Mouse (Mus musculus) adrenal gland, postnatal 36 days (tissue): ENCODE data around the gene Wnt10a. TPM values are rescaled to one million over a fixed set of nuclear protein-coding genes. Genes with fewer than 3 reads are reported as not detected.

Experiments used
- DNase-seq, 2 experiments: peaks; one replicate each; pipeline ENCODE4 v3.0.0; 2021; ENCODE audit warnings: mixed read lengths in 1 of 2
- long read RNA-seq, 2 experiments: library from polyadenylated mRNA; stranded (forward); transcript quantifications; one replicate each; pipeline ENCODE4 v2.0.0; 2021; ENCODE audit warnings: borderline sequencing depth in 2 of 2
- total RNA-seq, 2 experiments: library from RNA; stranded (reverse); gene quantifications; 2 replicates each; pipeline ENCODE4 v1.2.3; 2021

Gene Wnt10a
- under 1 TPM; 0.36 to 0.43 TPM for total RNA-seq
- long read RNA-seq, experiment 1, result 0 reads
- long read RNA-seq, experiment 2, result 0 reads

DNA sequence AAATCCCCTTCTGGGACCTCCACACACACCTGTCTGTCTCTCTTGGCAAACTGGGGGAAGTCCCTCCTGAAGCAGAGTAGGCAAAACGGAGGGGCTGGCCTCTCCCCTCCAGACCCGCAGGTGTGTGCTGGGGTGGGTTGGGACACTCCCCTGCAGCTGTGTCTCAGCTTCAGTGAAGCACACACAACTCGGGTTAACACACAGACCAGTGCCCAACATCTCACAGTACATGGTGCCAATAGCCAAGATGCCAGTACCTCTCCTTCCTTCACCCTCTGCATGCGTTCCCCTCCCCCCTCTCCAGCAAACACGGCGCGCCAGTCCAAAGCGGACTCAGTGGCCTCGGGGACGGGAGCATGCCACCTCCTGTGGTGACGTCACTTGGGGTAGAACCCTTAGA, at the start of gene Wnt10a:
Wnt10a (plus strand) TSS at position 268 of the 400 bp plus-strand sequence.
- DNase-seq, result no peak

DNA sequence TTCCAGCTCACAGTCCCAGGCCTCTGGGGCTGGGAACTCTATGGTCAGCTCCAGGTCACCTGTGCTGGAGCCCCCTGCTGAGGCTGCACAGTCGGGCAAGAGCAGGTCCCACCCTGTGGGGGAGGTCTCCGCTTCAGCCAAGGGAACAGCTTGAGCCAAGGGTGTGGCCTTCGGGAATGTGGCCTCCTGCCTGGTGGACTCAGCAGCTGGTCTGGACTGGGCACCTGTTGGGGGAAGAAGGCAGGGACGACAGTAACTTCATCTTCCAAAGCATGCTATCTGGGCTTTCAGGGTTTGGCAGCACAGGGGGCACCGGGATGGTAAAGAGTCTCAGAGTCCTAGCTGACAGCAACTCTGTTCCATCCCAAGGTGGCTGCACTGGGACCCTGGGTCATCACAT, 44.0 kb upstream of the Wnt10a start:
- no peak for DNase-seq

DNA sequence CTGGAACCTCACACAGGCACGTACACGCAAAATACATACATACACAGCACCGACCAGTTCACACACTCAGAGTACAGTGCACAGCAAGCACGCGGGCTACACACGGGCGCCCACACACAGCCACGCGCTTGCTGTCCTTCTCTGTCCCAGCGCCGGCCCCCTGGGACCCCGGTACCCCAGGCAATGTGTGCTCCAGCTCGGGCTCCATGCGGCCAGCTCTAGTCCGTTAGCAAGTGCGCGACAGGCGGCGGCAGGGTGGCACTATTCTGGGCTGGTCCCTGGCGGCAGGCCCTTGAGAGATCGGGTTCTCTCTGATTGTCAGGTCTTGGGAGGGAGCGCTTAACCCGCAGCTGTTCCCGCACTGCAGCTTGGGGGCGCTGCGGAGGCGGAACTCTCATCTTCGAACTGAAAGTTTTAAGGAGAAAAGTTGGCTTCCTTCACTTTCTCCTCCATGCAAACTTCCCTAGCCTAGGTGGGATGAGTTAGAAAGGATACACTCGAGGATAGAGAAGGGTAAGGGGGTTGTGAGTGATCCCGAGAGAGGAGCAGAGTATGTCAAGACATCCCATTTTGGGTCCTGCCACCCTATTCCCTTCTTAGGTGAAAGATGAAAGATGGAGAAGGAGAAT, 42.6 kb upstream of the Wnt10a start, which contains the start of gene Prkag3:
Prkag3 (minus strand) TSS at position 579 of the 629 bp plus-strand sequence.
- peak; percentile 74 to 79 for DNase-seq

DNA sequence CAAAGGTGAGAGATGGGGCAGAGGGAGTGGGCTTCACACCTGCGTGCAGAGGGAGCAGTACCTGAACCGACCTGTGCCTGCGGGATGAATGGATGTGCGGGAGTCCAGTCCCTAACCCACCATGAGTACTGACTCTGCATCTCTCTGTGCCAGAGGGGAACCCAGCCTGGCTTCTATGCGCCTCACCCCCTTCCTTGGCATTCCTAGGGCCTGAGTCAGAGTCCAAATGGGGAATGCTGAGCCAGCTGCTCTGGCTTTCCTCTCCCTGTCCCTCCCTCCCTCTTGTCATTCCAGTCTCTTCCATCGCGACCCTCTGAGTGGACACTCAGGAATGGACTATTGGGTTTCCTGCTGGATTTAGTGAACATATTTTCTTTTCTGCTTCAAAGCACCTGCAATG, 42.0 kb upstream of the Wnt10a start:
- DNase-seq, result peak; percentile 64 to 71

DNA sequence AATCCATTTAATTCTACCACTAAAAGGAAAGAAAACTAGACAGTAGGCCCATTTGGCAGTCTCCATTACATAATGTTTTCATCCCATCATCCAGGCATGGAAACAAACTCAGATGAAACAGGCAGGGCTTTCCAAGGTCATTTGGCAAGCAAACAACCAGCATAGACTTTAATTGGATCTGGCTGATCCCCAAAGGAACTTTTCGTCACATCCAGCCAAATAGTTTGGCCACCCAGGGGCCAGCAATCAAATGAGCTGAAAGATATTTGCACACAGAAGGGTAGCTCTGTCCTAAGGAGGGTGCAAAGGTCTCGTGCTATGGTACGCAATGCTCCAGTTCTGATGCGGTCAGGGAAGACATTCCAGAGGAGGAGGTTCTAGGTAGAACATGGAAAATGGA, 40.6 kb upstream of the Wnt10a start:
- no peak for DNase-seq

DNA sequence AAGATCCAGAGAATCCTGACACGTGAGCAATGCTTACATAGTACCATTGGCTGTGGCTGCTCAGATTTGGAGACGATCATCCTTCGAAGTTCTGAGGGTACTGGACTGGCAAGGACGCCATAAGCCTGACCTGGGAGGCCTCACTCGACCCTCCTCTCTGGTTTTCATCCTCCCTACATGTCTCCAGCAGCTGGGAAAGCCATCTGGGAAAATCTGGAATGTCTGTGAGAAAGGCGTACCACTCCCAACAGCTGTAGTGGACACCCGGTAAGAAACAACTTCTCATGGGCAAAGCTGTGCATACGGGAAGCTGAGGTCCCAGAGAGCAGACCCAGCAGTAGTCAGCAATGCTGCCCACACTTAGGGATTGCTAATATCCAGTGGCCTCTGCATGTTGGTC, 39.2 kb upstream of the Wnt10a start:
- no peak for DNase-seq

DNA sequence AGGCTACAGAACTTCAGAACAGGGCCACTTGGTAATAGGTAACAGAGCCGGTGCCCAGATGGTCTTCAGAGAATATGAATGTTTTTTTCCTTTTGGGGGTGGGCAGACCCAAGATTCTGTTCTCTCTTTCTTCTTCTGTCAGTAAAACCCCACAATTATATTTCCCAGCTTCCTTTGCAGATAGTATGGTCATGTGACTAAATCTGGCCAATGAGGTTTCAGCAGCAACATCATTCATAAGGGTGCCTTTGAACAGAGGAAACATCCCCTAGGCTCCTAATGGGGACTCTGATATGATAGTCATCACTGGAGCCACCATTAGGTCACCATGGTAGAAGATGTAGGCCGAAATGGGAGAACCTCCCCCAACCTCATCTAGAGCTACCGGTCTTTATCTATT, 38.5 kb upstream of the Wnt10a start:
- no peak for DNase-seq

DNA sequence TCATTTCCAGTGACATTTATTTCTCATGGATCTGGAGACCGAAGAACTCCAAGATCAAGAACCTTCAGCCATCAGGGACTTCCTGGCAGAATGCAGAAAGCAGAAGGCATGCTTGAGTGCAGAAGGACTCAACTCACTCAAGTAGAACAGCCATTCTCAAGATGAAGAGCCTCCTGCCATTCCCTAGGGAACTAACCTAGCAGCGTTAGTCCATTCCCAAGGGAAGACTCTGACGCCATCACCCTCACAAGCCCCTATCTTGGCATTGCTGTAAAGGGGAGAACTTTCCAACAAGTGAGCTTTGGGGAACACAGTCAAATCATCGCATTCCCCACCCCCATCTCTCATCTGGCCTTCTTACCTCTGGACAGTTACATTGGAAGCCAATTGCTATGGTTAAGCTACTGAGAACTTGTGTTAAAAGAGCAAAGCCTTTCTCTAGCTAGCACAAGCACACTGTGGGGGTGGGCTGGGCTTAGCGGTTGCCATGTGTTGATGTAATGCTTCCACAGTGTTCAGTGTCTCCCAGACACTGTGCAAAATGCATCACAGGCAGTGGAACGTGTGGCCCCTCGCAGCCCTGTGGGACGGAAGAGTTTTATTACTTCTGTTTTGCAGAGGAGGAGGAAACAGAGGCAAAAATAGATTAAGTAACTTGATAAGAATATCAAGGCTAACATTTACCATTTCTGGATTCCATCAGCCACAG, 37.9 kb upstream of the Wnt10a start:
- DNase-seq, result no peak

DNA sequence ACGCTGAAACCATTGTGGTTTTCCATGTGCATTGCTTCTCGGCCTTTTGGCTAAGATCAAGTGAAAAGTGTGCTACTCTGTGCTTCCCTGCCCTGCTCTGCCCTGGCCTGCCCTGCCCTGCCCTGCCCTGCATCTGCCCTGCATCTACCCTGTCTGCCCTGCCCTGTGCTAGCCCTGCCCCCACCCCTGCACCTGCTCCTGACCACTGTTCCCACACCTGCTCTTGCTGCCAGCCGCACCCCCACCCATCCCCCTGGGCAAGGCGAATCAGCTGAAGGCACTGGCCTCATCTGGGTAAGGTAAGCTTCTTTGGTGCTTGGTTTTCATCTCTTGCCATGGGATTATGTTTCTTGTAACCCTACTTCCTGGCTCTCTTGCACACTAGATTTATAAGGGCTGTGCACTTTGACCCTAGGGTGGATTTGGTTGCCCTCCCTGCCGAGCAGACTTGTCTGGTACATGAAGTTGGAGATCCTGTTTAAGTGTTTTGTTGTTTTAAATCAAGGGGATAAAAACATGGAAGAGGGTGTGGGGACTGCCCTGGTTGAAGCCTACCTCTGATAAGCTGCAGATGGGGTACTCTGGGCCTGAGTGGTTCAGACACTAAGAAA, 37.0 kb upstream of the Wnt10a start:
- DNase-seq, result no peak

DNA sequence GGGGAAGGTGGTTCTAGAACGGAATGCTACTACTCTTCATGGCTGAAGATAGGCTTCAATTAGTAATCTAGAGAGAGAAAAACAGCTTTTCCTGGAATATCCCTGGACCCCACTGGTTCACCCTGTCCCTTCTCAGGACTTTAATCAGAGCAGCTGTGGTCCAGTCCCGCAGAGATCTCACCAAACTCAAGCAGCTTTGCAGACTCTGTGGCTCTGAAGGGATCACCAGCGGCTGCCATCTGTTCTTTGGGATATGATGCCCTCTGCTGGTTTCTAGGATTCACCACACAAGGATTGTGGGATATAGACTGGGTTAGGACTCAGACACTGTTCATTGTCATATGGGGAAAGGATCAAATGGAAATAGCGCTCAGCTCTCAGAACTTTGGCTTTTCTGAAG, 31.5 kb upstream of the Wnt10a start:
- peak; percentile 27 to 59 for DNase-seq

DNA sequence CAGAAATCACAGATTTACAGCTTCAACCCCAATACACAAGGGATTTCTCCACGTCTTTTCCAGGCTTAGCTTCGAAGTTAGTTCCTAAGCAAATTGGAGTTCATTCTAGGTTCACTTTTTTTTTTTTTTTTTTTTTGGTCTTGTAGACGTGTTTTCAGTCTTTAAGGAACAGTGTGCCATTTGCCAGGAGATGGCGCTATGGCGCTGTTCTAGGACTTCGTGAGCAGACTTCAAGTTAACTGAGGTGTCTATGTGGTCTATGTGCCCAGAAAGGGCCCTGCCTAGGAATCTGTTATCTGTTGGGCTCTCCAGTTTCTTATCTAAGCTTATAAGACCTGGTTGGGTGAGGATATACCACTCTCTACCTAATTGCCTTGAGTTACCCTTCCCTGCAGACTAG, 28.2 kb upstream of the Wnt10a start:
- DNase-seq, result peak; percentile 81

DNA sequence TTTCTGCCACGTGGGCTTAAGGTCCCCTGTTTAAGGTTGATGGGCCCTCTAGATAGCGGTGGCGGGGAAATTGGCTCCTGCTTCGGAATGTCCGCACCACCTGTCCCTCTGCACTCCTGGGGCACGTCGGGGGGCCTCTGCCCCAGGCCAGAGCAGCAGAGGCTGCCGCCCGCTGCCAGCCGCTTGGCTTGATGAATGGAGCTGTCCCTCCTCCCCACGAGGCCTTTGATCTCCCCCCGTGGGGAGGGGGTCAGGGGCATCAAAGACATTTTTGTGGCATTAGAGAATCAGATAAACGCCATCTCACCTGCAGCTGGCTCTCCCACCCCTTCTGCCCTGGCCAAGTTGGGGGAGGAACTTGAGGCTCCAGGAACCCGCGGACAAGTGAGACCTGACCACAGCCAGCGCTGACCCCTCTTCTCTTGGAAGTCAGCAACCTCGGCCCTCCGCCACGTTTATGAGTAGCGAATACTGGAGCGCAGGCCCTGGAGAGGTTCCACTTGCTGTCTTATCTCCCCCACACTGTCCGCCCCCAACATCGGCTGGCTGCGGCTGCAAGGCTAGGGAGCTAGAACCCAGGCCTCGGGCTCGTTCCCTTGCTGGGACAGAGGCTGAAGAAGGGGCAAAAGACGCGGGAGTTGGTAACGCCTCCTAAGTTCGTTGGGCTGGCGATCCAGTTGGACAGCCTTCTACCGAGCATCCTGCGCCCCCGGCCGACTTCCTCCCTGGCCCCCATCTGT, 20.4 kb upstream of the Wnt10a start:
- DNase-seq, result no peak

DNA sequence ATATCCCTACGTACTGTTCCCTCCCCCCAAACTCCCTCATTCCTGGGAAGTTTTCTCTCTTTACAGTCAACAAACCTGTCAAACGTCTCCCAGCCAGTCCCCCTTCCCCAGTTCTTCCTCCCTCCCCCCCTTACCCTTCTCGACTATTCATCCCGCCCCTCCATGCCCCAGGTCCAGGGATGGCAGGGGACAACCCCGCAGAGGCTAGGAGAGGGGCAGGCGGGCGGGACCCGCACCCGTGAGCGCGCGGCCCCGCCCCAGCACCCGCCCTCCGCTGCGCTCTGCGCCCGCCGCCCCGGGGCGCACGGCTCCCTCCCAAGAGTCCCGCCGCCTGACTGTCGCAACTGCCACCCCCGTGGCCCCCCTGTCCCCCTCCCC, 19.9 kb upstream of the Wnt10a start:
- no peak for DNase-seq

DNA sequence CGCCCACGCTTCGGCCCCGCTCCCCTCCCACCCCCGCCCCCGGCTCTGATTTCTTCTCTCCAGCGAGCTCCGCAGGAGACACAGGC, 19.6 kb upstream of the Wnt10a start, which contains the start of gene Wnt6:
Wnt6 (plus strand) TSS at position 48 of the 86 bp plus-strand sequence.
- no peak for DNase-seq

DNA sequence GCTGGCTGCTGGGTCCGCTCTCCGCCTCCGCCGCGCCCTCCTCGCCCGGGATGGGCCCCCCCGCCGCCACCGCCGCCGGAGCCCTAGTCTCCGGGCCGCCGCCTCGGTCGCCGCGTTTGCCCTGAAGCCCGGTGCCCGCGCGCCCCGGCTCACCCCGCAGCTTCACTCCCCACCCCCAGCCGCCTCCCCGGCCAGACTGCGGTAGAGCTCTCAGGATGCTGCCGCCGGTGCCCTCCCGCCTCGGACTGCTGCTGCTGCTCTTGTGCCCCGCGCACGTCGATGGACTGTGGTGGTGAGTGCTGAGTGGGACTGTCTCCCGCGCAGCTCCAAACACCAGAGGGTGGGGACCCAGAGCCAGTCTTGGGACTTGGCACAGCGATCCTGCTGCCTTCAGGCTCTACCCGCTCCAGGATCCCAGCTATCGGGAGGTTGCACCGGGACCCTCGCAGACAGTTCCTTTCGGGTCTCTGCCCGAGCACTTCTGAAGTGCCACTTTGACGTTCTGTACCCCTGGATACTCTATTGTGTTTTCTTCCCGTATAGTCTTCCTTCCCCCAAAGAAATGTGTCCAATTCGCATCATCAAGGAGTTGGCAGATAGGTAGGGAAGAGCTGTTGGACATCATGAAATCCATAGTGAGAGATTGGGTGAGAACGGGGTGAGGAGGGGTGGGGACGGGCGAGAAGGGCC, 19.2 kb upstream of the Wnt10a start:
- peak; percentile 54 to 58 for DNase-seq

DNA sequence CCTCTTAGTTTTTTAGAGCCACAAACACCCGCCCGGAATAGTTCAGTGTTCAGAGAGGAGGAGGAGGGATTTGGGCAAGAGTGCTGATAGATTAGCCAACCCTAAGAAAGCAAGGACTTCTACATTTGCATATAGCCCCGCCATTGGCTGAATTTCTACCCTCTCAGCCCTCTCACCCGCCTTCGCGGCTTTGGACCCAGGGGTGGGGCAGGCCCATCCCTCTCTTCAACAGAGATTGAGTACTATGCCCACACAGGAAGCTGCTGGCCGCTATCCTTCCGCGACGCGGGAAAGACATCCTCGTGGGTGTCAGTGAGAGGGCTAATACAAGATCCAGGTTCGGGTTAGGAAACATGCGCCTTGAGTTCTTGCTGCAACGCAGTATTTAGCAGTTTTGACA, 18.2 kb upstream of the Wnt10a start:
- peak; percentile 89 to 90 for DNase-seq

DNA sequence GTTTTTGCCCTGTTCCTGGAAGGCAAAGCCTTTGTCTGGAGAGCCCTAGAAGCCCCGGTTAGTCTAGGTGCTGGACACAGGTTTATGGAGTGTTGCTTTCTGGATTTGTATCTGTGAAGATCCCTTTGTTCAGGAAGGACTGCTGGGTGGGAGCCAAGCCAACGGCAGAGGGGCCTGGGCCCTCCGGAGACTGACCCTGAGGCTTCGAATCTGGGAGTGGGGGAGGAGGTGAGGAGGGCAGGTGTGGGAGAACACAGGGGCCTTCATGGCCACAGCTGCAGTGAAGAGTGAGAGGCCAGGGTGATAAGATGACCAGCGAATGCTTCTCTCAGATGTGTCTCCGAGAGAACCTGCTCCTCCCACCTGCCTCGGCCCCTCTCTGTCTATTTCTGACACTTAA, 17.3 kb upstream of the Wnt10a start:
- DNase-seq, result no peak

DNA sequence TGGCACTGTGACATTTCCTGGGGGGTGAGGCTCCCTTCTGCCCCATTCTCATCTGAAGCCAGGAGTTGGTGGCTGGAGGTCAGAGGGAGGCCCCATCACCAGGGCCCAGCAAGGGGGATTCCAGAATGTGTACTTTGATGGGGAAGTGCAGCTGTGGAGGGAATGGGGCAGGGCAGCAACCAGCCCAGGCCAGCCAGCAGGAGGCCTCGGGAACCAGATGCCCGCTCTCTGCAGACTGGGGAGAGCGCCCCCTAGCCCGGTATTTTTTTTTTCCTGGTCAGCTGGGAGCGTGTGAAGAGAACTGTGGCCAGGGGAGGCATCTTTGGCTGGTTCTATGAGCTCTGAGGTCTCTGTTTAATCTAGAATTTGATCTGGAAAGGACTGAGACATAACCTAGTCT, 15.5 kb upstream of the Wnt10a start:
- peak in 1 of 2 experiments; percentile 21 for DNase-seq

DNA sequence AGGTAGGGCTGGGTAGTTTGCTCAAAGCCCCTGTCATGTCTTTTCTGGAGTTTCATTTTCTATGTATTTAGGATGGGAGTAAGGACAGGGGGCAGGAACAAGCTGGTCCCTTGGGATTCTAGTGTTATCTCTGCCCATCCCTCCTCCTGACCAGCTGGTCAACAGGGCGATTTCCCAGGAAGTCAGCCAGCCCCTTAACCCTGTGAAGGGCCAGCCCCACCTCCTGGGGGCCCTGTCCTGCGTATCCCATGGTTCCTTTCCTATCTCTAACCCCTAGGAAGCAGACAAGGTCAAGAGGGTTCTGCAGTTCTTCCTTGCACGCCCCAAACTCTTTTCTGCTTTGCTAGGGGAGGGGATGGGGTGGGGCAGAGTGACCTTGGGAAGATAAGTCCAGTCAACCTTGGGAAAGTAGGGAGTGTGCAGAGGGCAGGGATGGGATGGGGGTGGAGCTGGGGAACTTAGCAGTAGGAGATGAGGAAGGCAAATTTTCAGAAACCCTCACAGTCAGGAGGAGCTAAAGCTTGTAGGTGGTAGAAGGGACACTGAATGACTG, 12.3 kb upstream of the Wnt10a start:
- DNase-seq, result no peak

DNA sequence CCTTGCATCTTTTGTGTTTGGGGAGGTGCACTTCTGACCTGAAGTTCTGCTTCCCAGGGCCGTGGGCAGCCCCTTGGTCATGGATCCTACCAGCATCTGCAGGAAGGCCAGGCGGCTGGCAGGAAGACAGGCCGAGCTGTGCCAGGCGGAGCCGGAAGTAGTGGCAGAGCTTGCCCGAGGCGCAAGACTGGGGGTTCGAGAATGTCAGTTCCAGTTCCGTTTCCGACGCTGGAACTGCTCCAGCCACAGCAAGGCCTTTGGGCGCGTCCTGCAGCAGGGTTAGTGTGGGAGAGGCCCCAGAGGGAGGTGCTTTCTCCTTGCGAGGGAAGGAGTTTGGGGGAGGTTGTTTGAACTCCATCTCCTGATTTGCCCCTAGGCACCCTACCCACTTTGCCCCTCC, 9.3 kb upstream of the Wnt10a start:
- no peak for DNase-seq

DNA sequence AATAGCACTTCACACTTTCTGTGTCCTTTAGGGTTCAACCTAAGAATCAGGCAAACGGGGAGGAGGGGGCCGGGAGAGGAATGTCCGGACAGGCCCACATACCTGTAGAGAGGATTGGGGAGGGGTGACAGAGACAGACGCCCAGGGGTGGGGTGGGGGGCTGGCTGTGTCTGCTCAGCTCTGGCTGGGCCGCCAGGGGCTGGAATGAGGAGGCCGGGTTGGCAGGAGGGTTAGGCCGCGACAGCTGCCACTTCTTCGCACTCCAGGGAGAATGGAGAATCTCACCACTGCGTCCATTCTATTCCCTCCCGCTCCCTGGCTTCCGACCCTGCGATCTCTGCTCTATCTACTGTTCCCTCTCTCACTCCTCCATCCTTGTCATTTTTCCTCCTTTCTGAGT, 7.8 kb upstream of the Wnt10a start:
- no peak for DNase-seq

DNA sequence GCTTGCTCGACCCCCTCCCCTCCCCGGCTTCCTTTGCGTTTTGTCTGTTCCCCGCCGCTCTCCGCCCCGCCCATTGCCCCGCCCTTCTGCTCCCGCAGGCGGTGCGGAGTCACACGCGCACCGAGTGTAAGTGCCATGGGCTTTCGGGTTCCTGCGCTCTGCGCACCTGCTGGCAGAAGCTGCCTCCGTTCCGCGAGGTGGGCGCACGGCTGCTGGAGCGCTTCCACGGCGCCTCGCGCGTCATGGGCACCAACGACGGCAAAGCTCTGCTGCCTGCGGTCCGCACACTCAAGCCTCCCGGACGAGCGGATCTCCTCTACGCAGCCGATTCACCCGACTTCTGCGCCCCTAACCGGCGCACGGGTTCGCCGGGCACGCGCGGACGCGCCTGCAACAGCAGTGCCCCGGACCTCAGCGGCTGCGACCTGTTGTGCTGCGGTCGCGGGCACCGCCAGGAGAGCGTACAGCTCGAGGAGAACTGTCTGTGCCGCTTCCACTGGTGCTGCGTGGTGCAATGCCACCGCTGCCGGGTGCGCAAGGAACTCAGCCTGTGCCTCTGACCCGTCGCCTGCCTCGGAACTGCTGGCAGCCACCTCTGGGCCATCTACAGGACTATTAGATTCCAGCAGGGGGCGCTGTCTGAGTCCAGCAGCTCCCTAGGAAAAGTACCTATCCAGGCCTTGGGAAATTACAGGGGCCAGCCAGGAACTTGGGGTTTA, 7.1 kb upstream of the Wnt10a start:
- peak; percentile 77 to 84 for DNase-seq
